Mouse (Mus musculus): ENCODE data around the gene Hist2h2be. TPM values are rescaled to one million over a fixed set of nuclear protein-coding genes. Genes with fewer than 3 reads are reported as not detected.
"Not testable (repeated sequence)": the region's sequence is repeated elsewhere in the genome, so short reads cannot be mapped to it uniquely, and the experiment has no call there.

Gene Hist2h2be
- total RNA-seq, 2 experiments from 2014 or later = 5.2 to 6.1 TPM

DNA sequence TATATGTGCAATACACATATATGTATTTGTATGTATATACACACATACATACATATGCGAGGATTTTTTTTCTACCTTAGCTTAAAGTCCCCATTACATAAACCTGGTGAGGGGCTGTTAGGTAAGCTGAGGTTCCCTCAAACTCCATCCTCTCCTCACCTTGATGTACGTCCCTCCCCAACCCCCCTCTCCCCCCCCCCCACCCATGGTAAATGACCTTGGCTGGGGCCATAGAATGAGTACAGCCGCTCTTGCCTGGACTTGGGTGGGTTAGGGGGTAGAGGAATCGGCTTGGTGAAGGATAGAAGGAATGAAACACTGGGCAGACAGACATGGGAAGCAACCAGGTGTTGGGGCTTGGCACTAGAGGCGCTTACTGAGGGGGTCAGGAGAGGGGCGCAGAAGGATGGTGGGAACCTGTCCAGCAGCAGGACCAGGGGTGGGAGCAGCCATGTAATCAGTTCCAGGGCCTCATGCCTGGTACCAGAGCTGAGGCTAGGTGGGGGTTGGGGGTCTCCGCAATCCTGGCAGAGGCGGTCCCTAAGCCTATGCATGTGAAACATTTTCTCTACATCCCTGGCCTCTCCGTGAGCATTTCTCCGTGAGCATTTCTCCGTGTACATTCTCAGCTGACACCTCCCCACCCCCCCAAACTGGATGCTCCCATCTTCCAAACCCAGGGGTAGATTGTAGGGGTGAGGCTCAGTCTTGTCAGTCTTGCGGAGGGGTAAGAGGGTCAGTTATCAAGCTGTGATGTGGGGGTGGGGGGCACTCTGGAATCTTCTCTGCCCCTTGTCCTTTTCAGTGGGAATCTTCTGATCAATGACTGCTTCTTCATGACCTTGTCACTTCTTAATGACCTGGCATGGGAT is 39.2 kb upstream of the Hist2h2be start:
- no peak for TF ChIP-seq CTCF (IDR thresholded peaks at IDR 0.05)
- Histone ChIP-seq H3K4me3 (peak overlapping the region; percentile 69), H3K27ac (peak overlapping the region; percentile 12; the same call in 1 of the 2 replicates)
- intact Hi-C loops (cut with DNase I) = no loop called here
- no peak for DNase-seq

DNA sequence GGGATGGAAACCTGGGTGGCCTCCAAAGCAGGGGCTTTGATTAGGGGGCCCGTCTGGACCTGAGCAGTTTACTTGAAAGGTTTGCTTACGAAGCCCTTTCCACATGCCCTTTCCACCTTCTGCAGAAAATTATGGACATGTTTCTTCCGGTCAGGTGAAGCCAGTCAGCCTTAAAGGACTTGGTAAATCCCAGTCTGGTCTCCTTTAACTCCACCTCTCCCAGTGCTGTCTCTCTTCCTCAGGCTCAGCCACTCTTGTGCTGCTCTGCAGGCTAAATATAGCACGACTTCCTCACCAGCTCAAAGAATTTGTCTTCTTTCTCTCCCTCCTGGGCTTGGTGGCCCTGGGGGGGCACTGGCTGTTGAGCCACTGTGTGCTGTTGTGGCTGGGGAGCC is 38.5 kb upstream of the Hist2h2be start:
- no peak for TF ChIP-seq CTCF (IDR thresholded peaks at IDR 0.05)
- peak overlapping the region; percentile 51 for H3K27ac ChIP-seq
- intact Hi-C loops (cut with DNase I) = no loop called here
- H3K4me3 ChIP-seq = no peak overlapping the region; the same call in 1 of the 2 replicates
- DNase-seq = no peak

DNA sequence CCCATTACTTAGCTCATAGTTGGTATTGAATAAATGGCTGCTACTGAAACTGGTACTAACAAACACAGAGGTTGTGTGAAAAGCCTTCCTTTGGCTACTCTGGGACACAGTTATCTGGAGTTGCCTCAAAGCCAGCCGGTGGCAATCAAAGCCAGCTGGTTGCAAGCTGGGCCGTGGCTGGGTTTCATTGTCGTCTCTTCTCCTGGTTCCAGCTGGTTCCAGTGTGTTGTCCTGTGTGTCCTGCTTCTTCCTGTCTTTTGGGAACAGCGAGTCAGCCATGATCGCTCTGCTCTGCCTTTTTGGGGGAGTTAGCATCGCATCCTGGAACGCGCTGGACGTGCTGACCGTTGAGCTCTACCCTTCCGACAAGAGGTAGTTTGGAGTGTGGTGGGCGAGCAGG is 27.9 kb upstream of the Hist2h2be start:
- intact Hi-C loops (cut with DNase I) = no loop called here
- TF ChIP-seq CTCF (IDR thresholded peaks at IDR 0.05) = no peak
- no peak overlapping the region for H3K4me3 ChIP-seq
- no peak for DNase-seq
- no peak overlapping the region for H3K27ac ChIP-seq

- intact Hi-C loops (cut with DNase I) = no loop called here
- DNase-seq = no peak
- H3K27ac ChIP-seq = no peak overlapping the region
- no peak overlapping the region for H3K4me3 ChIP-seq
- no peak for TF ChIP-seq CTCF (IDR thresholded peaks at IDR 0.05)
Measured at GRCm38 (mm10) chr3:96194966-96195365, 26.0 kb upstream of the Hist2h2be start.

GRCm38 (mm10) chr3:96195616-96196313 is 25.2 kb upstream of the Hist2h2be start:
- intact Hi-C loops (cut with DNase I) = no loop called here

DNA sequence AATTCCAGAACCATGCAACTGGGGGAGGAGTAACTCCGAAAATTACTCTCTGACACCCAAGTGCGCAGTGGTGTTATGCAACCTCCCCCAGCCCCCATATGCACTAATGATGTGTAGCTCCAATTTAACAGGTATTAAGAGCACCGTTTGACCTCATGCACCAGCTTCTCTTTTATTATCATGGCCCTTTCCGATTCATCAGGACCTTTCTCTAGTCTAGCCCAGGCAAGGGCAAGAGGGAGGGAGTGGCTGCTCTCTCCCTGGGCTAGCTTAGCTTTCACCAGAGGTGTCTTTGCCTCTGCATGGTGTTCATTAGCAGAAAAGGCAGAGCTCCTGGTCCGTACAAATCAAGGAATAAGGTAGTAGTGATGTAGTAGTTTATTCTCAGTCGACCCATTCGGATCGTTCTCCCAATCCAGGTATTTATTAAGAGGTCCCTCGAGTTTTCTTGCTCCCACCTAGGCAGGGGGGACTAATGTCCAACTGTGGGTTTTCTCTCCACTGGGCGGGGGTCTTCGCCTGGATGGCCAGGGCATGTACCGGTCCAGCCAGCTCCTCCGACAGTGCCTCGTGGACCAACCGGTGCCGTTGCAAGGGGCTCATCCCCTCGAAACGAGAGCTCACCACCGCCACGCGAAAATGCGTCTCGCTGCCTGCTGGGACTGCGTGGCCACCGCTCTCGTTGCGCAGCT is 24.3 kb upstream of the Hist2h2be start:
- intact Hi-C loops (cut with DNase I) = no loop called here
- Histone ChIP-seq H3K27ac (peak overlapping the region; percentile 99), H3K4me3 (peak overlapping the region; percentile 94)
- no peak for DNase-seq
- TF ChIP-seq CTCF (IDR thresholded peaks at IDR 0.05) = no peak

More at GRCm38 (mm10) chr3:96195616-96196313, 25.2 kb upstream of the Hist2h2be start:
- Histone ChIP-seq H3K4me3 (no peak overlapping the region), H3K27ac (no peak overlapping the region)
- no peak for DNase-seq
- TF ChIP-seq CTCF (IDR thresholded peaks at IDR 0.05) = no peak

DNA sequence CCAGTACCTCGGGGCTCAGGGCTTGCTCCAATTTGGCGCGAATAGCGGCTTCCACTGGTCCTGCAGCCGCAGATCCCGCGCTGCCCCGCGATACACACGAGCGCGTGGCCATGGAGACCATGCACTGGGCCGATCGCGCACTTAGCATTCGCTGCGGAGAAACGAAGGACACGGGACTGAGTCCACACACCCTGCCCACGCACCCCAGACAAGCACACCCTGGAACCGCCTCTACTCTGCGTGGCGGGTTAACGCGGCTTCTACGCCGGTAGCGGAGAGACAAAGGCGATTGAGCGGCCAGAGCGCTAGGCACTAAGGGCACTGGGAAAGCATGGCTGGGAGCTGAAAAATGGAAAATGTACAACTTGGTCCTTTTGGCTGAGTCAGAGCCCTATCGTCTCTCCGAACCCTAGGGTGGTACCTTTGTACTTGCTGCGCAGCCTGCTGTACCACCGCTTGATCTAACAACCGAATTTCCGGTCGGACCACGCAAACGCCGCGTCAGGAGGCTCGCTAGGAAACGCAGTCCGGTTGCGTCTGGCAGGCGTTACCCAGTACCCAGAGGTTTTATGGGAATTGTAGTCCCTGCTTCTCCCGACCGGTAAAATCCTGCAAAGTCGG is 23.7 kb upstream of the Hist2h2be start:
- peak overlapping the region; percentile 99 for H3K27ac ChIP-seq
- peak; percentile 92 for DNase-seq
- TF ChIP-seq CTCF (IDR thresholded peaks at IDR 0.05) = no peak
- H3K4me3 ChIP-seq = peak overlapping the region; percentile 94
- intact Hi-C loops (cut with DNase I) = no loop called here

DNA sequence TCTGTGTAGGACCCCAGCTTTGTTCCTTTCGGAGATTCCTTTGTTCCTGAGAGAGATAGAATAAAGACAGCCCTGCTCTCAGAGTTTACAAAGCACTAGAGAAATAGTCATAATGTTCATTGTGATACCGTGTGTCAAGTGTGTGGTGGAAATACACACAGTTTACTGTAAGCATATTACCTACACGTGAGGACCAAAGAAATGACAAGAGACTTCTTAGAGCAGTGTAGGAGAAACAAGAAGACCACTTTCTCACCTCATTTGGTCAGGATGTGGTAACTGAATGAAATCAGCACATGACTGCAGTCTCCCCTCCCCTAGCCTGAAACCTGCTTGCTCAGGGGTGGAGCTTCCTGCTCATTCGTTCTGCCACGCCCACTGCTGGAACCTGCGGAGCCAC is 22.7 kb upstream of the Hist2h2be start:
- peak overlapping the region; percentile 94 for H3K4me3 ChIP-seq
- intact Hi-C loops (cut with DNase I) = no loop called here
- no peak for DNase-seq
- peak overlapping the region; percentile 99 for H3K27ac ChIP-seq
- TF ChIP-seq CTCF (IDR thresholded peaks at IDR 0.05) = no peak

GRCm38 (mm10) chr3:96198601-96199251 is 22.2 kb upstream of the Hist2h2be start:
- peak overlapping the region; percentile 94; the same call in 1 of the 2 replicates for H3K4me3 ChIP-seq
- DNase-seq; H3K27ac ChIP-seq; intact Hi-C loops (cut with DNase I): not testable (repeated sequence)

GRCm38 (mm10) chr3:96199731-96200130 is 21.2 kb upstream of the Hist2h2be start:
- intact Hi-C loops (cut with DNase I) = no loop called here
- H3K4me3 ChIP-seq = no peak overlapping the region
- no peak overlapping the region for H3K27ac ChIP-seq
- no peak for DNase-seq
- TF ChIP-seq CTCF (IDR thresholded peaks at IDR 0.05) = no peak

DNA sequence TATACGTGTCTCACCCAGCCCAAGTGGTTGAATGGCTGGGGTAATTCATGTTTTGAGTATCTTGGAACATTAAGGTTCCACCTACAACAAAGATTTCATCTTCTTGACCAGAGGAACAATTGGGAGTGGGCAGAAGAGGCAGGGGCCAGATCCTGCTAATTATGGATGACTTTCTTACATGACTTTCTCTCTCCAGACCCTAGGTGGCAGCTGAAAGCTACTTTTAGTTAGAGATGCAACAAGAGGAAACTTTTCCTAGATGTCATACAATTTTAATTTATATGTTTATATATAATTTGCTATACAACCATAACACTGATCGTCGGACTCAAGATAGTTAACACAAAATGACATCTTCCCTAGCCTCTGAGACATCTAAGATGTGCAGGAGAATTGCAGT is 13.1 kb upstream of the Hist2h2be start:
- H3K4me3 ChIP-seq = no peak overlapping the region
- H3K27ac ChIP-seq = no peak overlapping the region
- TF ChIP-seq CTCF (IDR thresholded peaks at IDR 0.05) = no peak; the same call in 1 of the 2 replicates
- intact Hi-C loops (cut with DNase I) = no loop called here
- no peak for DNase-seq

- intact Hi-C loops (cut with DNase I) = no loop called here
- no peak overlapping the region for H3K4me3 ChIP-seq
- TF ChIP-seq CTCF (IDR thresholded peaks at IDR 0.05) = peak; percentile 40
- no peak overlapping the region for H3K27ac ChIP-seq
- DNase-seq = no peak
Measured at GRCm38 (mm10) chr3:96209242-96209641, 11.7 kb upstream of the Hist2h2be start.

Measured in gastrocnemius, adult 2 months (tissue).